Mouse (Mus musculus) limb, embryonic 12.5 days (tissue): ENCODE results near the gene Kcna10. TPM values are rescaled to one million over a fixed set of nuclear protein-coding genes. Genes with fewer than 3 reads are reported as not detected.

Experiments
- ATAC-seq: fragments of 200-750 bp; cut with Nextera tagmentation; 2 replicates; pipeline ENCODE4 v1.8.0; 2017; ENCODE audit warnings: low read depth, moderate TSS enrichment; ENCODE audit not compliant: insufficient number of reproducible peaks, insufficient read depth, low FRiP score, low TSS enrichment
- H3K27ac ChIP-seq: fragments of 300-500 bp; sonication (generic); 2 replicates; pipeline ENCODE4 v1.5.1; 2016; ENCODE audit warnings: mild to moderate bottlenecking, moderate library complexity
- H3K27me3 ChIP-seq: fragments of 300-500 bp; sonication (generic); 2 replicates; pipeline ENCODE4 v1.6.1; 2016; ENCODE audit warnings: mild to moderate bottlenecking, moderate library complexity
- H3K36me3 ChIP-seq: fragments of 300-500 bp; sonication (generic); 2 replicates; pipeline ENCODE4 v1.6.1; 2016; ENCODE audit warnings: mild to moderate bottlenecking, moderate library complexity
- H3K4me1 ChIP-seq: fragments of 300-500 bp; sonication (generic); replicated peaks from 2 replicates; pipeline ENCODE4 v1.6.1; 2016
- H3K4me2 ChIP-seq: fragments of 300-500 bp; sonication (generic); 2 replicates; pipeline ENCODE4 v1.6.1; 2016; ENCODE audit warnings: mild to moderate bottlenecking, moderate library complexity
- H3K4me3 ChIP-seq: fragments of 300-500 bp; sonication (generic); replicated peaks from 2 replicates; pipeline ENCODE4 v1.5.1; 2016; ENCODE audit warnings: mild to moderate bottlenecking
- H3K9ac ChIP-seq: fragments of 300-500 bp; sonication (generic); replicated peaks from 2 replicates; pipeline ENCODE4 v1.6.1; 2016; ENCODE audit warnings: mild to moderate bottlenecking, moderate library complexity
- H3K9me3 ChIP-seq: fragments of 300-500 bp; sonication (generic); 2 replicates; pipeline ENCODE4 v1.6.1; 2016; ENCODE audit warnings: mild to moderate bottlenecking, moderate library complexity
- WGBS: fragments of 180-500 bp; shearing (Covaris S2); methylation state at CpG from one replicate; pipeline ENCODE4 v1.1.7; 2016; 5-methylcytosine and 5-hydroxymethylcytosine counted together
- polyA plus RNA-seq: library from polyadenylated mRNA; unstranded; fragments of >200 nt; fragmentation: Nextera tagmentation; extraction: Ambion mirVana; gene quantifications from 2 replicates; pipeline ENCODE4 v1.2.1, GENCODE M21; 2016

Gene Kcna10
- polyA plus RNA-seq, 1 experiment from 2014 or later: not detected

DNA sequence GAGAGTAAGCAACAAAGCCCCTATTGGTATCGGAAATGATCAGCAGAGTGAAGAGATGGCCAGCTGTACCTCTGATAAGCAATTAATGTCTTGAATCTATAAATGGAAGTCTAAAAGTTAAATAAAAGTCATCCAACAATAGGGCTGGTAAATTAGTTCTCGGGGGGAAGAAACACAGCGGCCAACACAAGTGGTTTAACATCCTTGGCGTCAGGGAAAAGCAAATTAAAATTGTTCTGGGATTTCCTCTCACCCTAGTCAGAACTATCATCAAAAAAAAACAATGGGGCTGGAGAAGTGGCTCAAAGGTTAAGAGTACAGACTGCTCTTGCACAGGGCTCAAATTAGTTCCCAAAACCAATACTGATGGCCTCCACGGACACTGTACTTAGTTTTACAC lies 43.0 kb downstream of the Kcna10 start:
- 88% methylated on average over 5 of the region's 5 CpGs for WGBS
- H3K4me3 ChIP-seq: no peak overlapping the region
- H3K4me2 ChIP-seq: no peak overlapping the region
- H3K36me3 ChIP-seq: no peaks in the 10 kb centered on the region
- no peaks in the 10 kb centered on the region for H3K4me1 ChIP-seq
- ATAC-seq: no peak
- no peak overlapping the region for H3K9ac ChIP-seq
- no peaks in the 10 kb centered on the region for H3K27me3 ChIP-seq
- H3K27ac ChIP-seq: no peak overlapping the region
- no peaks in the 10 kb centered on the region; the same call in 1 of the 2 replicates for H3K9me3 ChIP-seq

DNA sequence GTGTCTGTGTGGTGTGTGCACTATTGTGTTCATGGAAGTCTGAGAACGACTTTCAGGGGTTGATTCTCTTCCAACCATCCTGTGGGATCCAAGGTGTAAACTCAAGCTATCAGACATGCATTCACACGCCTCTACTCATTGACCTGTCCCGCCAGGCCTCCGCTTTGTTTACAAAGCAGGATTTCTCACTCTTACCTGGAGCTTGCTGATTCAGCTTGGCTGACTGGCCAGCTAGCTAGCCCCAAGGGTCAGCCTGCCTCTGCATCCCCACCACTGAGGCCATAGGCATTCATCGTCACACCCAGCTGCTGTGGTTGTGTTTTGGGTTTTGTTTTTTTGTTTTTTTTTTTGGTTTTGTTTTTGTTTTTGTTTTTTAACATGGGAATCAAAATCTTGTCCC lies 46.4 kb downstream of the Kcna10 start:
- H3K9ac ChIP-seq: no peak overlapping the region
- no peaks in the 10 kb centered on the region for H3K36me3 ChIP-seq
- no peak overlapping the region for H3K4me2 ChIP-seq
- H3K4me3 ChIP-seq: no peak overlapping the region
- WGBS: 70% methylated on average over 5 of the region's 5 CpGs
- H3K4me1 ChIP-seq: no peaks in the 10 kb centered on the region
- no peak overlapping the region for H3K27ac ChIP-seq
- H3K27me3 ChIP-seq: 0 out of 2 replicates have a peak, but pooled peaks cover 9% of the 10 kb centered on the region
- no peak for ATAC-seq
- no peaks in the 10 kb centered on the region; the same call in 1 of the 2 replicates for H3K9me3 ChIP-seq

DNA sequence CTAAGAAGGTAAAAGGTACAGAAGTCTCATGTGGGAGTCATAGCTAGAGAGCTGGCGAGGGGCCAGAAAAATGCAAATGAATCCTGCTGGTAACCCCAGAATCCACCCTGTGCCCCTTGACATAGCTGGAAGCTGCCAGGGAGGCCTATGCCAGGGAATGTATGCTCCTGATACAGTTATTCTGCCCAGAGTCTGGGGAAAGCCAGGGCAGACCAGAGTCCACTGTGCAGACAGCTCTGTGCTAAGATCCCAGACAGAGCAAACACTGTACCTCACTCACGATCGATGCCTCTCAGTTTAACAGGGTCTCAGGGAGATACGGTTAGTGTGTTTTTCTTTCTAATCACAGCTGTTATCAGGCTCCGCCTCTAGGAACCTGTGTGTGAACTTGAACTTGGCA lies 47.0 kb downstream of the Kcna10 start:
- H3K9ac ChIP-seq: no peak overlapping the region
- WGBS: 74% methylated on average over 5 of the region's 5 CpGs

DNA sequence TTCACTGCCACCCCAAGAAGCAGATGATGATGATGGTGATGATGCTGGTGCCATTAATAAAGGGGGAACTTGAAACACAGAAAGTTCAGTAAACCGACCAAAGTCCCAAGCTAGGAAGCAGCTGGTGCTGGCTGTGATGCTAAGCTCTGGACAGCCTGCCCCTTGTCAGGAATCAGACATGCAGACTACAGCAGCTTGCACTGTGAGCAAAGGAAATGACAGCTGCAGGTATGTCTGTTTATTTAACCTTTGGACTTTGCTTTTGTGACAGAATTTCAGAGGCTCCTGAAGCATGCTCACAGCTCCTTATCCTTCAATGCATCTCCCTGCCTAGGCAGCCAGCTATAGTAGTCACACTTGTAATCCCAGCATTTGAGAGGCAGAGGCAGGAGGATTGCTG lies 47.7 kb downstream of the Kcna10 start, which contains the start of gene A630076J17Rik:
A630076J17Rik (plus strand) TSS at position 88 of the 400 bp plus-strand sequence.
- Histone ChIP-seq H3K4me1 (no peaks in the 10 kb centered on the region), H3K4me2 (no peak within 1 kb of the TSS), H3K27ac (no peak within 1 kb of the TSS), H3K9me3 (no peaks in the 10 kb centered on the region), H3K4me3 (no peak within 1 kb of the TSS), H3K9ac (no peak within 1 kb of the TSS), H3K27me3 (0 out of 2 replicates have a peak, but pooled peaks cover 9% of the 10 kb centered on the region), H3K36me3 (no peaks in the 10 kb centered on the region)
- 34% methylated on average over 1 of the region's 1 CpGs for WGBS
- ATAC-seq: no peak

More for the DNA sequence above, 47.0 kb downstream of the Kcna10 start:
- Histone ChIP-seq H3K27ac (no peak overlapping the region), H3K4me1 (no peaks in the 10 kb centered on the region), H3K27me3 (0 out of 2 replicates have a peak, but pooled peaks cover 9% of the 10 kb centered on the region), H3K4me2 (no peak overlapping the region), H3K4me3 (no peak overlapping the region), H3K36me3 (no peaks in the 10 kb centered on the region), H3K9me3 (no peaks in the 10 kb centered on the region)
- ATAC-seq: no peak

DNA sequence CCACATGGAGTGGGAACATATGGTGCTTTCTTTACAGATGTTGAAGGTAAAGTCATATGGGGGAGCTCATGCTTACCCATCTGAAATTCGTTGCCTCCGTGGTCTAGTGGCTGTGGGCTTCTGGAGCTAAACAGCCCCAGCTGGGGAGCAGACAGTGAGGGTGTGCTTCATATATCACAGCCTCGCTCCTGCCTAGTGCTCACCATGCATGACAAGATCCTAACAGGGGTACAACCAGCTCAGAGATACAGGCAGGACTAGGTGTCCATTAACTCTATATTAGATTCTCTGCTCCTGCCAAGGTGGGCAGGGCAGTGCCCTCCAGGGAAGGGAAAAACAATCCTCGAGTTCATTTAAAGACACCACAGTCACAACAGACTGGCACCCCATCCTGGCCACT lies 48.3 kb downstream of the Kcna10 start:
- 53% methylated on average over 4 of the region's 4 CpGs for WGBS
- H3K4me2 ChIP-seq: no peak overlapping the region
- ATAC-seq: no peak

DNA sequence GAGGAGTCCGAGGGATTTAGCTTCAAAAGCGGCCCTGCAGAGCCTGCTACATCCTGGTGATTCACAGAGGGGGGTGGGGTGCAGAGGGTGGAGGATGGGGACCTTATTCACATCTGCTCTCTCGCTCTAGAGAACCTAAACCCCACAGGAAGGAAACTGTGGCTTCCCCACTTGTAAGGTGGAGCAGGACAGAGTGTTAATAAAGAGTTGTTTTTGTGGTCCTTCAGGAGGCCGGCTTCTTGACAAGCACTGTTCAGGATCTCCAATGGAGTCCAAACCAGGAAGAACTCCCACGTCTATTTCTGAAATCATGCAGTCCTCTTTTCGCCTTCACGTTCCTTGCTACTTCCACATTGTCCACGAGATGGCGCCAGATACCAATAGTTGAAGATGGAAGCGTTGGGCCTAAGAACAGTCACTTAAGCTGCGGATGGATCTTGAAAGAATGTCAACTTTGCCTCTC lies 50.5 kb downstream of the Kcna10 start:
- Histone ChIP-seq H3K36me3 (no peaks in the 10 kb centered on the region), H3K4me3 (no peak overlapping the region), H3K4me2 (no peak overlapping the region), H3K27me3 (0 out of 2 replicates have a peak, but pooled peaks cover 9% of the 10 kb centered on the region), H3K27ac (no peak overlapping the region), H3K4me1 (no peaks in the 10 kb centered on the region), H3K9me3 (no peaks in the 10 kb centered on the region), H3K9ac (no peak overlapping the region)
- 9% methylated on average over 11 of the region's 11 CpGs for WGBS
- no peak for ATAC-seq

More for the DNA sequence above, 48.3 kb downstream of the Kcna10 start:
- no peaks in the 10 kb centered on the region for H3K4me1 ChIP-seq
- H3K9ac ChIP-seq: no peak overlapping the region
- H3K36me3 ChIP-seq: no peaks in the 10 kb centered on the region
- 0 out of 2 replicates have a peak, but pooled peaks cover 9% of the 10 kb centered on the region for H3K27me3 ChIP-seq
- H3K4me3 ChIP-seq: no peak overlapping the region
- no peaks in the 10 kb centered on the region for H3K9me3 ChIP-seq
- H3K27ac ChIP-seq: no peak overlapping the region

DNA sequence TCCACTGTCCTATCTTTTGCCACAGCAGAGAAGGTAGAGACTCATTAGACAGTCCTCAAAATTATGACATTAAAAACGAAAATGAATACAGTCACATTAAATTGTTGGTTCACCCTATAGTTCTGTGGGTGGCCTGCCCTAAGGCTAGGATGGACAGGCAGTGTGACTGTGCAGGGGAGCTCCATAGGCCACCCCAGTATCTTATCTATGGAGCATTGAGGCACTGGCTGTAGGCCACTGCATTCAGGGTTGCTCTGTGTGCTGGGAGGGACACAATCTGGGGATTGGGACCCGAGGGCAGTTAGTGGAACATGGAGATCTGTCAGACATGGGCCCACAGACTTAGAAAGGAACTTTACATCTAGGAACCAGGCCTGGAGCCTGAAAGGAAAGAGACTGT lies 51.1 kb downstream of the Kcna10 start:
- Histone ChIP-seq H3K4me3 (no peak overlapping the region), H3K27me3 (0 out of 2 replicates have a peak, but pooled peaks cover 9% of the 10 kb centered on the region), H3K4me2 (no peak overlapping the region), H3K4me1 (no peaks in the 10 kb centered on the region), H3K9ac (no peak overlapping the region), H3K27ac (no peak overlapping the region), H3K36me3 (no peaks in the 10 kb centered on the region), H3K9me3 (no peaks in the 10 kb centered on the region)
- no peak for ATAC-seq
- WGBS: 26% methylated on average over 2 of the region's 2 CpGs

DNA sequence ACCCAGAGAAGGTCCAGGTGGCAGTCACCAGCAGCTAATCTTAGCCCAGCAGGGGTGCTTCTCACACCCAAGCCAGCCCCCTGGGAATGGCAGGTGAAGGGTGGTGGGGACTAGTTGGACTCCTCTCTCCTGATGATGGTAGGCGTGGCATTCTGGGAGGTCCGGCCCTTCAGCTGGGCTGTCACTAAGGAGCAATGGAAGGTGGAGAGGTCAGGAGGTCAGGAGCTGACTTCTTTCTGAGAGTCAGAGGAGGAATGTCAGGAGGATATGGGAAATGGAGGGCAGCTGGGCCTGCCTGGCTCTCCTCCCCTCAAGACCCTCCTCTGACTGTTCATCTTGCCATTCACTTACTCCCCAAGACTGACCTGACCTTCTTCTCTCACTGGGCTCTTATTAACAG lies 55.2 kb downstream of the Kcna10 start:
- H3K4me3 ChIP-seq: no peak overlapping the region
- no peak overlapping the region for H3K9ac ChIP-seq
- H3K27ac ChIP-seq: no peak overlapping the region
- no peak for ATAC-seq
- H3K4me1 ChIP-seq: 0 out of 2 replicates have a peak, but pooled peaks cover 4% of the 10 kb centered on the region
- WGBS: 39% methylated on average over 2 of the region's 2 CpGs
- H3K27me3 ChIP-seq: peaks cover 9% of the 10 kb centered on the region; the same call in 1 of the 2 replicates
- no peak overlapping the region for H3K4me2 ChIP-seq
- H3K36me3 ChIP-seq: no peaks in the 10 kb centered on the region
- H3K9me3 ChIP-seq: no peaks in the 10 kb centered on the region

DNA sequence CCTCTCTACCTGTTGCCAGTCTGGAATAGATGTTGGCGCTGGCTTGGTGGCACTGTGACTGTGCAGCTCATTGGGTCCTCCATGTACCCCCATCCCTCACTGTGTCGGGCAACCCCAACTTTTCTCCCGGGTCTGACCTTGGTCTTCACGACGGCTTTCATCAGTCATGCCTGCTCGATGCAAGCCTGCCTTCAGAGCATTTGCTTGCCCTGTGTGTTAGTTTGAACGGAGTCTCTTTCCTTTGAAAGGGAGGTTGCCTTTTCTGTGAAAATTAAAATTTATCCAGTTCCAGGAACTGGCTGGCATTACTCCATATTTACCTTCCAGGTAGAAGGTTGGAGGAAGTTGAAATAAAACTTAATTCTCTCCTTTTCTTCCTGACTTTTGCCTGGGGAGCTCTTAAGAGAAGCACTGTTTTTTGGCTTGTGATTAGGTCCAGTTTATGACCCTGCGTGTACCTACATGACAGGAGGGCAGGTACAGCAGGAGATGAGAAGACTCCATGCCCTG lies 55.7 kb downstream of the Kcna10 start:
- H3K27ac ChIP-seq: no peak overlapping the region
- H3K4me3 ChIP-seq: no peak overlapping the region
- no peak overlapping the region for H3K4me2 ChIP-seq
- H3K36me3 ChIP-seq: no peaks in the 10 kb centered on the region
- WGBS: 85% methylated on average over 8 of the region's 8 CpGs
- no peak for ATAC-seq
- H3K9me3 ChIP-seq: no peaks in the 10 kb centered on the region
- no peak overlapping the region for H3K9ac ChIP-seq
- 0 out of 2 replicates have a peak, but pooled peaks cover 4% of the 10 kb centered on the region for H3K4me1 ChIP-seq
- peaks cover 6% of the 10 kb centered on the region; the same call in 1 of the 2 replicates for H3K27me3 ChIP-seq

DNA sequence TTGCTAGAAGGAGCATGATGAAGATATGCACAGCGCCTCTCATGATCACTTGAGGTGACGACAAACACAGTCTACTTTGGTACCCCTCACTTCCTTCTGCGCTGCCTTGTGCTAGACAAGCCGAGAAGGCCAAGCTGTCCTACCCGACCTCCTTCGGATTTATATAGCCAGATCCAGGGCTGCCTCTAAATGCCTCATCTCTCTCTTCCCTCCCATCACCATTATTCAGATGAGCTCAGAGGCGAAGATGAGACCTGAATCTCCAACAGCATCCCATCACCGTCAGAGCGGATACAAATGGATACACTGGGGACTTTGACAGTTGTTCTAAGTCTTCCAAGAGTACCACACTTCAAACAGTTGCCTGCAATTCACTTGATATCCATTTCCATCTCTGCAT lies 56.8 kb downstream of the Kcna10 start, which contains the start of gene Prok1:
Prok1 (minus strand) TSS at position 101 of the 400 bp plus-strand sequence.
- ATAC-seq: no peak
- WGBS: 89% methylated on average over 9 of the region's 9 CpGs

DNA sequence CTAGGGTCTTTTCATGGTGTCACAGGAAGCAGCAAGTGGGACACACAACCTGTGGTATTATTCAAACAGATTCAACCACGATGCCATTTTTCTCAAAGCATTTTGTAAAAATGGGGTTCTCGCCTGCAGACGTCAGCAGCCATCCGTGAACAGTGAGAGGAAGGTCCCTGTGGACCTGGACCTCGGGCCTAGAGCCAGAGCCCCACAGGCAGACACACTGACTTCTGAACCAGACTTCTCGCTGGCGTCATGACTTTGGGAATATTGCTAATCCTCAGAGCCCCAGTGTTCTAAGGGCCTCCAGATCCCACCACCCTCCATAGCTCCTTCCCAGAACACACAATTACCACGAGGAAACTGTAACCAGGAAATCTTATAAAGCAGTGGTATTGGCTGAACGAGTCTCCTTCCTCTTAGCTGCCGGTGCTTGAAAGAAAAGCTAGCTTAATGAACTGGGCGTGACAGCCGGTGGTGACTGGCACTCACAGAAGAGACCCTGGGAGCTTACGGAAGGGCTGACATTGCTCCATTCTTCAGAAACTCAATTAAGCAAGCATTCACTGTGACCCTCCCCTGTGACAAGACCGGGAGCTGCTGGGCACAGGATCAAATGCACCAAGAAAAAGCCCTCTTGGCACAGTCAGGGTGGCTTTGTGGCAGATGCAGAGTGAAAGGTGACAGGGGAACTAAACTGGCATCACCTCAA lies 58.7 kb downstream of the Kcna10 start:
- Histone ChIP-seq H3K27ac (no peak overlapping the region), H3K4me2 (no peak overlapping the region), H3K36me3 (no peaks in the 10 kb centered on the region), H3K27me3 (peaks cover 12% of the 10 kb centered on the region), H3K9me3 (no peaks in the 10 kb centered on the region), H3K9ac (no peak overlapping the region), H3K4me1 (0 out of 2 replicates have a peak, but pooled peaks cover 4% of the 10 kb centered on the region), H3K4me3 (no peak overlapping the region)
- ATAC-seq: no peak
- 52% methylated on average over 14 of the region's 14 CpGs for WGBS

More for the DNA sequence above, 56.8 kb downstream of the Kcna10 start, which contains the start of gene Prok1:
- H3K27ac ChIP-seq: no peak within 1 kb of the TSS
- H3K9ac ChIP-seq: no peak within 1 kb of the TSS
- H3K4me1 ChIP-seq: 0 out of 2 replicates have a peak, but pooled peaks cover 4% of the 10 kb centered on the region
- no peak within 1 kb of the TSS for H3K4me3 ChIP-seq
- H3K36me3 ChIP-seq: no peaks in the 10 kb centered on the region
- H3K9me3 ChIP-seq: no peaks in the 10 kb centered on the region
- no peak within 1 kb of the TSS for H3K4me2 ChIP-seq
- H3K27me3 ChIP-seq: peaks cover 12% of the 10 kb centered on the region
